Mouse (Mus musculus) gastrocnemius, adult 8-10 months (tissue): ENCODE data around the gene Gm20661. TPM values are rescaled to one million over a fixed set of nuclear protein-coding genes. Genes with fewer than 3 reads are reported as not detected.

Experiments
- DNase-seq, 2 experiments: peaks; one replicate each; pipeline ENCODE4 v3.0.0; 2022; ENCODE audit warnings: low spot score in 2 of 2
- total RNA-seq, 4 experiments: library from RNA; stranded (reverse); gene quantifications; 2 replicates each; pipeline ENCODE4 v1.2.4; 2022

The Gm20661 gene
- not detected for total RNA-seq

- peak in 1 of 2 experiments; percentile 50 for DNase-seq
Observed at GRCm38 (mm10) chr9:107982681-107983346, at the start of gene Gm20661. TSS of gene Gm20661 (plus strand) at chr9:107983058.

- no peak for DNase-seq
Observed at GRCm38 (mm10) chr9:107934146-107934545, 48.7 kb upstream of the Gm20661 start.

- DNase-seq: no peak
Observed at GRCm38 (mm10) chr9:107935374-107935773, 47.5 kb upstream of the Gm20661 start, which contains the start of gene Camkv. TSS of gene Camkv (plus strand) at chr9:107935674.

GRCm38 (mm10) chr9:107935790-107936214, 47.1 kb upstream of the Gm20661 start:
- no peak for DNase-seq

- no peak for DNase-seq
Observed at GRCm38 (mm10) chr9:107936215-107936822, 46.5 kb upstream of the Gm20661 start.

GRCm38 (mm10) chr9:107936831-107937230, 46.0 kb upstream of the Gm20661 start:
- no peak for DNase-seq

GRCm38 (mm10) chr9:107947241-107948194, 35.3 kb upstream of the Gm20661 start:
- DNase-seq: peak; percentile 21 to 48

- DNase-seq: no peak
Observed at GRCm38 (mm10) chr9:107949184-107949921, 33.5 kb upstream of the Gm20661 start.

- DNase-seq: no peak
Observed at GRCm38 (mm10) chr9:107949922-107950235, 33.0 kb upstream of the Gm20661 start, which contains the start of gene Traip. TSS of gene Traip (plus strand) at chr9:107950136.

GRCm38 (mm10) chr9:107950460-107951355, 32.1 kb upstream of the Gm20661 start:
- DNase-seq: peak; percentile 86 to 89

- peak; percentile 30 to 34 for DNase-seq
Observed at GRCm38 (mm10) chr9:107955613-107956289, 27.1 kb upstream of the Gm20661 start.

- DNase-seq: no peak
Observed at GRCm38 (mm10) chr9:107957141-107957540, 25.7 kb upstream of the Gm20661 start.

GRCm38 (mm10) chr9:107959896-107960295, 23.0 kb upstream of the Gm20661 start:
- no peak for DNase-seq

- no peak for DNase-seq
Observed at GRCm38 (mm10) chr9:107960928-107961327, 21.9 kb upstream of the Gm20661 start.

- DNase-seq: no peak
Observed at GRCm38 (mm10) chr9:107961351-107961762, 21.5 kb upstream of the Gm20661 start.

GRCm38 (mm10) chr9:107961881-107962280, 21.0 kb upstream of the Gm20661 start:
- no peak for DNase-seq

- no peak for DNase-seq
Observed at GRCm38 (mm10) chr9:107962916-107963315, 19.9 kb upstream of the Gm20661 start.

- peak in 1 of 2 experiments; percentile 35 for DNase-seq
Observed at GRCm38 (mm10) chr9:107963700-107964099, 19.2 kb upstream of the Gm20661 start.

GRCm38 (mm10) chr9:107964681-107965080, 18.2 kb upstream of the Gm20661 start:
- no peak for DNase-seq
